Mouse (Mus musculus): ENCODE measurements around the gene Rhd. TPM values are rescaled to one million over a fixed set of nuclear protein-coding genes. Genes with fewer than 3 reads are reported as not detected.

Gene Rhd
- polyA plus RNA-seq, 1 experiment from 2014 or later: 2.2 TPM

DNA sequence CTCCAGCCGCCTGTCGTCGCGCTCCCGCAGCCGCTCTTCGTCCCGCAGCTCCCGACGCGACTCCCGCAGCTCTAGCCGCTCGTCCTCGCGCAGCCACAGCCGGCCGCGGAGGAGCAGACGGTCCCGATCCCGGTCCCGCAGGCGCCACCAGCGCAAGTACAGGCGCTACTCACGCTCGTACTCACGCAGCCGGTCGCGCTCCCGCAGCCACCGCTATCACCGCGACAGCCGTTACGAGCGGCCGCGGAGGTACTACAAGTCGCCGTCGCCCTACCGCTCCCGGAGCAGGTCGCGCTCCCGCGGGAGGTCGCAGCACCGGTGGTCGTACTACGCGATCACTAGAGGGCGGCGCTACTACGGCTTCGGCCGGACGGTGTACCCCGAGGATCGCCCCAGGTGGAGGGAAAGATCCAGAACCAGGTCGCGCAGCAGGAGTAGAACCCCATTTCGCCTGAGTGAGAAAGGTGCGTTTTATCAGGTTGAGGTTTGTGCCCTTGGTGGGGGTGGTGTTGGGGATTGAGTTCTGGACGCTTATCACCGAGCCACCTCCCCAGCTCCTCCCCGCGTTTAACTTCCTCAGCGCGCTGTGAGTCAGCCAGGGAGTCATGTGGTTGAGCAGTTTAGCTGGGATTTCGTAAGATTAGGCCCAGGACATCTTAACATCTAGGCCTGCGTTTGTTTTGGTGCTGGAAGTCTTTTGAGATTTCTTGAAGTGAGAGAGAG is 59.8 kb downstream of the Rhd start:
- peak overlapping the region; percentile 82 for H3K4me3 ChIP-seq
- peak overlapping the region; percentile 96 for H3K27ac ChIP-seq (replicated peaks)
- under 1% methylated on average over 75 of the region's 75 CpGs for WGBS
- peaks cover 30% of the 10 kb centered on the region for H3K36me3 ChIP-seq
- peak overlapping the region; percentile 92 for H3K9ac ChIP-seq
- no peaks in the 10 kb centered on the region for H3K9me3 ChIP-seq
- peak overlapping the region; percentile 79 for H3K4me2 ChIP-seq
- peak; percentile 19 for ATAC-seq (ENCODE audit: low FRiP score, low read depth)
- H3K27me3 ChIP-seq: no peaks in the 10 kb centered on the region
- H3K4me1 ChIP-seq (replicated peaks): peaks cover 29% of the 10 kb centered on the region

DNA sequence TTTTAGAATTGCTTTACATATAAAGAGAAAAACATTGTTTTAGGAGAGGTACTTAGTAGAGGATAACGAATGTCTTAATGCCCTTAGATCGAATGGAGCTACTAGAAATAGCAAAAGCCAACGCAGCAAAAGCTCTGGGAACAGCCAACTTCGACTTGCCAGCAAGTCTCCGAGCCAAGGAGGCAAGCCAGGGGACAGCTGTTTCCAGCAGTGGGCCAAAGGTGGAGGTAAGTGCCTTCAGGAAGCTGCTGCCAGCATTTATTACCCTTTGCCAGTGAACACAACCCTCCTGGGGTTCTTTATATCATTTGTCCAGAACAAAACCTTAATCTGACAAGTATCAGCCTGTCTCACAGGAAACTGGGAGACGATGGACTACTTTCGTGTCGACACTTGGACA is 60.9 kb downstream of the Rhd start:
- Histone ChIP-seq H3K4me1 (replicated peaks) (peaks cover 32% of the 10 kb centered on the region), H3K9me3 (no peaks in the 10 kb centered on the region), H3K27ac (replicated peaks) (no peak overlapping the region), H3K4me3 (peak overlapping the region; percentile 82), H3K36me3 (peaks cover 30% of the 10 kb centered on the region), H3K27me3 (no peaks in the 10 kb centered on the region), H3K4me2 (peak overlapping the region; percentile 79), H3K9ac (no peak overlapping the region)
- no peak for ATAC-seq (ENCODE audit: low FRiP score, low read depth)
- WGBS: 81% methylated on average over 8 of the region's 8 CpGs

DNA sequence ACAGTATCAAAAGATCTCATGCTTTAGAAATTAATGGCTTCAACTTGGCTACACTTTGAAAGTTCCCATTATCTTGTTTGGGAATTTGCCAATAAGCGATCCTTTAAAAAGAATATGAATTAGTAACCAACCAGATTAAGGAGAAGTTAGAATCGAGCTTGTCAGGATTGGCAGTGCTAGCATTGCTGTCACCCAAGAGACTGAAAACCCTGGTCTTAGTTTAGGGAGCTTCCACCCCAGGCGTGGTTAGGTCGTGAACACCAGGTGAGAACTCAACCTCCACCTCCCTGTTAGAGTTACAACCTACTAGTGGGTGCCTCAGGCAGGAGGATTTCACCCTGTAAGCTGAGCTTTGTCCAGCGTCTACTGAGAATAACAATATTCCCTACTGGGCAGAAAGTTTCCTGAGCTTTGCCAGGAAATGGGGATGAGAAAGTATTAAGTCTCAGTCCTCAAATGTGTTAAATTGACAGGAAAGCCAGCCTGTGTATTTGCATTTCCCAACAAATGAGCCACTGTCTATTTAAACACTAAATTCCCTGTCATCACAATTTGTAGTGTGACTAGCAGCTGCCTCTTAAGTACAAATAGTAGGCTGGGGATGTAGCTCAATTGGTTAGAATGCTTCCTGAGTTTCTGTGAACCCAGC is 63.6 kb downstream of the Rhd start:
- 74% methylated on average over 5 of the region's 5 CpGs for WGBS
- Histone ChIP-seq H3K27ac (replicated peaks) (no peak overlapping the region), H3K4me3 (no peak overlapping the region), H3K4me1 (replicated peaks) (peaks cover 40% of the 10 kb centered on the region), H3K9me3 (no peaks in the 10 kb centered on the region), H3K27me3 (no peaks in the 10 kb centered on the region), H3K4me2 (no peak overlapping the region), H3K9ac (no peak overlapping the region), H3K36me3 (peaks cover 30% of the 10 kb centered on the region)
- no peak for ATAC-seq (ENCODE audit: low FRiP score, low read depth)

DNA sequence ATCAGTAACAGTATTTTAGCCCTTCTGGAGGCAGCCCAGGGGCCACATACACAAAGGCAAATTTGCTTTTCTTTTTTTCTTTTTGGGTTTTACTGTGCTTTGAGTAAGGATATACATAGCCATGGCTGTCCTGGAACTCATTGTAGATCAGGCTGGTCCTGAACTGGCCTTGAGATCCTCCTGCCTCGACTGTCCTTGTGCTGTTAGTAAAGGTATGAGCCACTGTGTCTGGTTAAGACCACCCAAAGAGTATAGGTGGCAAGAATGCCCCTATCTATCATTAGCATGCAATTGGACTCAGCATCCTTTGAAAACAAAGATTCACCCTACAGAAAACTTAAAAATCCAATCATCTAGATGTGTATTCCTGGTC is 64.1 kb downstream of the Rhd start:
- no peak for ATAC-seq (ENCODE audit: low FRiP score, low read depth)
- Histone ChIP-seq H3K9me3 (no peaks in the 10 kb centered on the region), H3K9ac (no peak overlapping the region), H3K4me2 (no peak overlapping the region), H3K36me3 (peaks cover 30% of the 10 kb centered on the region), H3K27ac (replicated peaks) (no peak overlapping the region), H3K4me1 (replicated peaks) (peaks cover 40% of the 10 kb centered on the region), H3K27me3 (no peaks in the 10 kb centered on the region), H3K4me3 (no peak overlapping the region)
- 94% methylated on average over 1 of the region's 1 CpGs for WGBS

DNA sequence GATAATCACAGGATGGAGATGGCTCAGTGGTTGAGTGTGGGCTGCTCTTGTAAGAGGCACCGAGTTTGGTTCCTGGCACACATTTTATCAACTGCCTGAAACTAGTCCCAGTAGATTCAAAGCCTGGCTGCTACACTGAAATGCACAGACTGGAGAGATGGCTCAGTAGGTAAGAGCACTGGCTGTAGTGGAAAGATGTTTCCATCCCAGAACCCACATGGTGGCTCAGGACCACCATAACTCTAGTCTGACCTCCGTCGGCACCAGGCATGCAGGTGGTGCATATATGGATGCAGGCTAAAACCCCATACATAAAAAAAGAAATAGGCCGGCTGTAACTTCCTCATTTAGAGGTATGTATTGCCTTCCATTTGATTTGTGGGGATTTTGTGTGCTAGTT is 65.2 kb downstream of the Rhd start:
- H3K36me3 ChIP-seq: peaks cover 40% of the 10 kb centered on the region
- H3K27me3 ChIP-seq: no peaks in the 10 kb centered on the region
- H3K27ac ChIP-seq (replicated peaks): no peak overlapping the region
- no peak overlapping the region for H3K4me2 ChIP-seq
- H3K4me3 ChIP-seq: no peak overlapping the region
- no peak for ATAC-seq (ENCODE audit: low FRiP score, low read depth)
- H3K4me1 ChIP-seq (replicated peaks): peaks cover 39% of the 10 kb centered on the region
- H3K9ac ChIP-seq: no peak overlapping the region
- no peaks in the 10 kb centered on the region for H3K9me3 ChIP-seq
- WGBS: 79% methylated on average over 4 of the region's 4 CpGs

DNA sequence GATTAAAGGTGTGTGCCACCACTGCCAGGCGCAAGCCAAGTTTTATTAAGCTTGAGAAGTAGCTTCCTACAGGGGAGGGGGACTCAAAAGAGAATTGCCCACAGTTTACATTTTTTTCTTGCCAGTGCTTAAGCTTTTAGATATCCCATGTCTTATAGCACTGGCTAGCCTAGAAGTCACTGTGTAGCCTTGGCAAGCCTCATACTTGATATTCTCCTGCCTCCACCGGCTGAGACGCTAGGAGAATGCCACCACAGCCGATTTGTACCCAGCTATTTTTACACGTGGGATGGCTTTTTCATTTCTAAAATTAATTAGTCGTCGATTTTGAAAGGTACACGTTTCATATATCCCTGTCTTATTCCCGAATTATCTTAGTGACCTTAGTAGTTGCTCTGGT is 65.9 kb downstream of the Rhd start:
- WGBS: 26% methylated on average over 9 of the region's 9 CpGs
- H3K9ac ChIP-seq: 0 out of 2 replicates have a peak overlapping the region, but pooled peaks have one; percentile 36
- H3K9me3 ChIP-seq: no peaks in the 10 kb centered on the region
- H3K4me3 ChIP-seq: peak overlapping the region; percentile 88
- peak overlapping the region; percentile 79 for H3K27ac ChIP-seq (replicated peaks)
- peaks cover 33% of the 10 kb centered on the region for H3K4me1 ChIP-seq (replicated peaks)
- peak; percentile 15; the same call in 1 of the 2 replicates for ATAC-seq (ENCODE audit: low FRiP score, low read depth)
- H3K4me2 ChIP-seq: peak overlapping the region; percentile 83
- H3K36me3 ChIP-seq: peaks cover 45% of the 10 kb centered on the region
- no peaks in the 10 kb centered on the region for H3K27me3 ChIP-seq

DNA sequence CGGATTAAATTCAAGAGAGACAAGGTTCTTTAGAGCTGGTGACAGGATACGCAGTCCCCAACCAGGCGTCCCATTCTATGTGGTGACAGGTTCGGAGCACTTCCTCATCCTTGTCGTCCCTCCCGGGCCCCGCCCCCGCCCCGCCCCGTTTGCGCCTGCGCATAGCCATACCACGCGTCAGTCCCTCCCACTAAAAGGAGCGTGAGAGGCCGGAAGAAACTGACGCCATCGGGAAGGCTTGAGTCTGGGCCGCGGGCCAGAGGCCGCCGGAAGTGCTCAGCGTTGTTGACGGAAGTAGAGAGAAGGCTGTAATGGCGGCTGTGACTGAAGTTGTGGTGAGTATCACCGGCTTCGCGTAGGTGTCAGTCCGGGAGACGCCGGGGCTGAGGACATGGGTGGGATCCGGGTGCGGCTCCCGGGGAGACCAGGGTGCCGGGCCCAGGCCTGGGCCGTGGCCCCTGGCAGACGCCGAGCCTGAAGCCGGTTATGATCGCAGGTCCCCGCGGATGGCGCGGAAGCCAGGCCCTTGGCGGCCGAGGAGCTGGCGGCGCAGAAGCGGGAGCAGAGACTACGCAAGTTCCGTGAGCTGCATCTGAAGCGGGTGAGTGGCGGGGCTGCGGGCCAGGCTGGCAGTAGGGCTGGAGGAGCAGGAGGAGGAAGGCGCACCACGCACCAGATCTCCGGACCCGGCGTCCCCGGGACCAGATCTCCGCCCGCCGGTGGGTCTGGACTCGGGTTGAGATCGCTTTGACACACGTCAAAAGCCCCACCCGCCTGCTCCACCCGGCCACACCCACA is 66.5 kb downstream of the Rhd start, which contains the start of gene Syf2:
Syf2 (plus strand) TSS at position 215 of the 798 bp plus-strand sequence.
- H3K4me1 ChIP-seq (replicated peaks): peaks cover 27% of the 10 kb centered on the region
- peak; percentile 96 for ATAC-seq (ENCODE audit: low FRiP score, low read depth)
- under 1% methylated on average over 66 of the region's 68 CpGs for WGBS
- peak within 1 kb of the TSS; percentile 83 for H3K4me2 ChIP-seq
- no peaks in the 10 kb centered on the region for H3K27me3 ChIP-seq
- peak within 1 kb of the TSS; percentile 88 for H3K4me3 ChIP-seq
- H3K27ac ChIP-seq (replicated peaks): peak within 1 kb of the TSS; percentile 83
- peak within 1 kb of the TSS; percentile 69 for H3K9ac ChIP-seq
- H3K36me3 ChIP-seq: peaks cover 45% of the 10 kb centered on the region
- no peaks in the 10 kb centered on the region for H3K9me3 ChIP-seq

DNA sequence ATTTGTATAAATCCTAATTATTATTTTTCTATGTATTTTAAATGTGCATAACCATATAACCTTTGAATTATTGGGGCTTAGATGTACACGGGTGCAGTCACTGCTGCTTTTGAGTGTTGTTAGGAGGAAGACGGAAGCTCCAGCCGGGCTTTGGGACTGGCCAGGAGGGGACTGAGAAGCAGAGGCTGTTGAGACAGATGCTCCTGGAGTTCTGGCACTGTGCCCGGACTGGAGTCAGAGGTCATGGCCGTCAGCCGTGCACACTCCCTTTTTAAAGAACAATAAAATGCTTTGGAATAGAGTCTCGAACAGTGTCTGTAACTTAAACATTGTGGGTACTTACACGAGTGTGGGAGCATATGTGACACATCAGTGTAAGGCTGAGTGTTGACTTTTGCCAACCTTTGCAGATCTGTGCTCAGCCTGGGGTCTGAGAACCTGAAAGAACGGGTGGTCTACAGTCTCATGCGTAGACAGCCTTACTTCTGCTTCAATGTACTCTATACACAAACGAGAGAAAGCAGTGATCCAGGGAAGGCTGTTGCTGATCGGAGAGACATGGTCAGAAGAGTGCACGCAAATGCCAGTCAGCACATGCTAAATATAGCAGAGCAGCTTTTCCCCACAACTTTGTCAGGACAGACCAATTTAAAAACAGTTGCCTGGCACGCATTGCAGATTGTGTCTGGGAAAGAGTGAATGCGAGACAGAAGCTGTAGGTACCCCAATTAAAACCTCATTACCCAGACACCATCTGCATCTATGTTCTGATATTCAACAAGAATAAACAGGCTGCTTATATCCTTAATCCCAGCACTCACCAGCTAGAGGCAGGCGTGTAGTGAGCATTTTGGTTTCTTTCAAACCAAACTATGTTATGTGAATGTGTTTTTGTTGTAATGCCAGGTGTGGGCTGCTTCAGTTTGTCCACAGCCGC is 73.2 kb downstream of the Rhd start:
- no peak overlapping the region for H3K27ac ChIP-seq (replicated peaks)
- no peak for ATAC-seq (ENCODE audit: low FRiP score, low read depth)
- WGBS: 51% methylated on average over 17 of the region's 17 CpGs
- H3K27me3 ChIP-seq: no peaks in the 10 kb centered on the region
- no peak overlapping the region for H3K4me3 ChIP-seq
- H3K9ac ChIP-seq: no peak overlapping the region
- no peaks in the 10 kb centered on the region for H3K9me3 ChIP-seq
- H3K4me1 ChIP-seq (replicated peaks): no peaks in the 10 kb centered on the region
- H3K36me3 ChIP-seq: peaks cover 37% of the 10 kb centered on the region
- no peak overlapping the region for H3K4me2 ChIP-seq

DNA sequence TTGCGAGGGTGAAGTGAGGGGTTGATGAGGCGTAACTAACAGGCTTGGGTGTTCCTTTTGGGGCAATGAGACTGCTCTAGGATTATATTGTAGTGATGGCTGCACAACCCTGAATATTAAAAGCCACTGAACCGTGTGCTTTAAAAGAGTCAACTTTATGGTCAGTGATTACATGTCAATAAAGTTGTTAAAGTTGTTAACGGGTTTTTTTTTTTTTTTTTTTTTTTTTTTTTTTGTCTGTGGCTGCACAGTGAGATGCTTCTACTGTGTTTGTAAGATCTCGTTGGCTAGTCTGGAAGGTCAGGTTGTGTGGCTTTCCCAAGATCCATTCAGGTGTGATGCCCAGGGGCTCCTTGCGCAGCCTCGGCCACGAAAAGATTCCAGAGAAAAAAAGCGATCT is 75.6 kb downstream of the Rhd start:
- Histone ChIP-seq H3K4me1 (replicated peaks) (peaks cover 9% of the 10 kb centered on the region), H3K27me3 (peaks cover 9% of the 10 kb centered on the region; the same call in 1 of the 2 replicates), H3K4me3 (no peak overlapping the region), H3K9me3 (no peaks in the 10 kb centered on the region), H3K4me2 (no peak overlapping the region), H3K27ac (replicated peaks) (no peak overlapping the region), H3K36me3 (peaks cover 23% of the 10 kb centered on the region), H3K9ac (no peak overlapping the region)
- ATAC-seq (ENCODE audit: low FRiP score, low read depth): no peak
- 55% methylated on average over 9 of the region's 9 CpGs for WGBS

DNA sequence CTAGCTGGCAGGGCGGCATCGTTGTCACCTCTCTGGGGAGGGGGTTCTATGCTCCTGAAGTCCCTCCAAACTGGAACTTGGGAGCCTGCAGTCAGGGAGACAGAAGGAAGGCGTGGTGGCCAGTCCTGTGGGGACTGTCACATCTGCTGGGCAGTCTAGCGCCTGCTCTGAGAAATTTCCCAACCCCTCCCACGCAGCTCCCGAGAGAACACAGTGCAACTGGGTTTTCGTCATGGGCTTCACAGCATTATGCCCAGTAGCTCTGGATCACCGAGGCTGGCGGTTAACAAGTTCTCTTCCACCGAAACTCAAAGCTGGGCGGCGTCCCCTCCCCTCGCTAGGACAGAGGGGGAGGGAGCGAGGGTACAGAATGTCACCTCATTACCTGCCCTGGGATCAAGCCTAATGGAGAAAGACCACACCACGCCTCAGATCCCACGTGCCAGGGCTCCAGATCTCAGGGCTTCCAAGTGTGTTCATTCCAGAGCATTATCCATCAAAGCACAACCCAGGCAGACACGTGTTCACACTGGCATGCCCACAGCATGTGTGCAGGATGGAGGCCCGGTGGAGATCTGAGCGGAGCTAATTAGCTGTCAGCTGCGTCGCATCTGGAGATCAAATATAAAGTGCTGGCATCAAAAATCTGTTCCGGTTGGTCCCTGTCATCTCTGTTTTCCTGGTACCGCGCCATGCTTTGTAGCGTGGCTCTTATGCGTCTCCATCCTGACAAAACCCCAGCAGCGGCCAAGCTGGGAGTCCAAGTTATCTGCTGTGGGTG is 79.6 kb downstream of the Rhd start:
- ATAC-seq (ENCODE audit: low FRiP score, low read depth): no peak
- no peaks in the 10 kb centered on the region for H3K9me3 ChIP-seq
- H3K27me3 ChIP-seq: peaks cover 11% of the 10 kb centered on the region; the same call in 1 of the 2 replicates
- H3K4me2 ChIP-seq: no peak overlapping the region
- no peaks in the 10 kb centered on the region for H3K36me3 ChIP-seq
- no peak overlapping the region for H3K4me3 ChIP-seq
- peaks cover 14% of the 10 kb centered on the region for H3K4me1 ChIP-seq (replicated peaks)
- H3K9ac ChIP-seq: no peak overlapping the region
- H3K27ac ChIP-seq (replicated peaks): no peak overlapping the region
- WGBS: 43% methylated on average over 27 of the region's 27 CpGs
